Mouse (Mus musculus) CH12.LX (cell line): Measurements from ENCODE around the gene Gm4871.
"Not testable (repeated sequence)": the region's sequence is repeated elsewhere in the genome, so short reads cannot be mapped to it uniquely, and the experiment has no call there.

ENCODE experiments used
- BHLHE40 ChIP-seq: IDR thresholded peaks from 2 replicates; pipeline ENCODE4 v1.6.1; 2011; ENCODE audit warnings: mild to moderate bottlenecking, low read depth, low read length, improper control_type of control experiment
- CTCF ChIP-seq, 2 experiments: IDR thresholded peaks in 1 of 2; conservative IDR thresholded peaks in 1 of 2; 2 replicates each; pipeline ENCODE4 v1.5.1; 2011 to 2012; ENCODE audit warnings: low read depth in 2 of 2, low read length in 2 of 2, improper control_type of control experiment in 1 of 2, inconsistent platforms in 1 of 2, mild to moderate bottlenecking in 1 of 2, moderate library complexity in 1 of 2
- ETS1 ChIP-seq: conservative IDR thresholded peaks from 2 replicates; pipeline ENCODE4 v1.6.1; 2012; ENCODE audit warnings: low read depth, mild to moderate bottlenecking, inconsistent platforms, low read length, improper control_type of control experiment, moderate library complexity
- KAT2A ChIP-seq: IDR thresholded peaks from 2 replicates; pipeline ENCODE4 v1.6.1; 2012; ENCODE audit warnings: low read length, improper control_type of control experiment, inconsistent platforms; ENCODE audit not compliant: insufficient replicate concordance
- MAX ChIP-seq: IDR thresholded peaks from 2 replicates; pipeline ENCODE4 v1.6.1; 2011; ENCODE audit warnings: low read length, improper control_type of control experiment
- NRF1 ChIP-seq: IDR thresholded peaks from 2 replicates; pipeline ENCODE4 v1.6.1; 2014; ENCODE audit warnings: low read depth, mild to moderate bottlenecking, inconsistent platforms, low read length, improper control_type of control experiment, moderate library complexity
- POLR2A ChIP-seq: IDR thresholded peaks from 2 replicates; pipeline ENCODE4 v1.6.1; 2011; ENCODE audit warnings: low read depth, mild to moderate bottlenecking, improper control_type of control experiment, low read length
- POLR2AphosphoS2 ChIP-seq: IDR thresholded peaks from 2 replicates; pipeline ENCODE4 v1.6.1; 2011; ENCODE audit warnings: low read depth, low read length, improper control_type of control experiment
- TCF12 ChIP-seq: IDR thresholded peaks from 2 replicates; pipeline ENCODE4 v1.6.1; 2014; ENCODE audit warnings: low read depth, mild to moderate bottlenecking, inconsistent platforms, low read length, improper control_type of control experiment
- USF2 ChIP-seq: conservative IDR thresholded peaks from 2 replicates; pipeline ENCODE4 v1.6.1; 2011; ENCODE audit warnings: low read depth, low read length, improper control_type of control experiment

- not testable (repeated sequence) for TF ChIP-seq POLR2A; TCF12; CTCF (conservative IDR thresholded peaks at IDR 0.05 in 1 of 2, IDR thresholded peaks at IDR 0.05 in 1 of 2; ENCODE audit: low read depth in 2 of 2, low read length in 2 of 2); BHLHE40; USF2; POLR2AphosphoS2; ETS1; MAX; NRF1; KAT2A
These were observed 11.8 kb downstream of the Gm4871 start for GRCm38 (mm10) chr5:145020712-145021111.
